Mouse (Mus musculus) olfactory bulb, adult 2 months (tissue): ENCODE data around the gene Rsph14. TPM values are rescaled to one million over a fixed set of nuclear protein-coding genes. Genes with fewer than 3 reads are reported as not detected.
A peak's percentile ranks its signal among the peaks of the same experiment; 100 is the strongest.

Source experiments
- H3K27ac ChIP-seq: fragments of 200-500 bp; 2 replicates; pipeline ENCODE4 v1.5.1; 2012; ENCODE audit warnings: low read depth, low read length; ENCODE audit not compliant: insufficient read depth
- H3K4me1 ChIP-seq: fragments of 200-500 bp; 2 replicates; pipeline ENCODE4 v1.6.1; 2012; ENCODE audit warnings: low read length; ENCODE audit not compliant: control insufficient read depth, insufficient read depth
- H3K4me3 ChIP-seq: fragments of 200-500 bp; 2 replicates; pipeline ENCODE4 v1.5.1; 2012; ENCODE audit warnings: mild to moderate bottlenecking, low read depth, low read length, moderate library complexity; ENCODE audit not compliant: insufficient read depth
- CTCF ChIP-seq: fragments of 200-500 bp; IDR thresholded peaks from 2 replicates; pipeline ENCODE4 v1.5.1; 2012; ENCODE audit warnings: low read depth, mild to moderate bottlenecking, low read length, moderate library complexity; ENCODE audit not compliant: insufficient read depth
- POLR2A ChIP-seq: fragments of 200-500 bp; IDR thresholded peaks from 2 replicates; pipeline ENCODE4 v1.6.1; 2012; ENCODE audit warnings: mild to moderate bottlenecking, low read depth, low read length, moderate library complexity; ENCODE audit not compliant: insufficient read depth
- WGBS: fragments of 180-500 bp; shearing (Covaris S2); methylation state at CpG from one replicate; pipeline ENCODE4 v1.1.7; 2018; 5-methylcytosine and 5-hydroxymethylcytosine counted together
- polyA plus RNA-seq: library from polyadenylated mRNA; stranded (reverse); fragments of >200 nt; gene quantifications from 2 replicates; pipeline ENCODE4 v1.2.4, GENCODE M21; 2012; ENCODE audit warnings: low replicate concordance; ENCODE audit not compliant: missing spikeins, insufficient read depth, insufficient read length

The Rsph14 gene
- polyA plus RNA-seq, 1 experiment: not detected

DNA sequence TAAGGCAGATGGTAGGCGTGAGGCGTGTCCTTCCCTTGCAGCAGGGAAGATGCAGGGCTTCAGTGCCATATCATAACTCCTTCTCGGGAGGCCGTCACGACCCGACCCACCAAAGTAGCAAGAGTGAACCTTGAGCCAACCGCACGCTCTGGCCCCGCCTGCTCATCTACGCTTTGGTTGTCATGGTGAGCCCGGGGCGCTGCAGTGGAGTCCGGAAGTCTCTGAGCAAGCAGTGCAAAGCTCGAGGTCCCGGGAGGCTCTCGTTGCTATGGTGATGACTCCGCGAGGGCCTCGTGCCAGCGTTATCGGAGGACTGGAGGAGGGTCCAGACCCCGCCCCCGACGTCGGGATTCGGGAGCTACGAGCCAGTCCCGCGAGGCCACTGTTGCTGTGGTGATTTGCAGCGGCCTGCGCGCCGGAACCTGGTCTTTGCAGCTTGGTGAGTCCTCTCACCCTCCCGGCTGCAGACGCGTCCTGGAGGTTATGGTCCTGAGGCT, 4.5 kb upstream of the Rsph14 start, which contains the start of gene Rab36:
TSS of gene Rab36 (plus strand) at position 176 of the 497 bp plus-strand sequence.
- H3K4me3 ChIP-seq: peak within 1 kb of the TSS; percentile 65
- peaks cover 10% of the 10 kb centered on the region for H3K4me1 ChIP-seq
- WGBS: under 1% methylated on average over 36 of the region's 36 CpGs
- no peak for TF ChIP-seq POLR2A
- TF ChIP-seq CTCF: no peak
- H3K27ac ChIP-seq: peak within 1 kb of the TSS; percentile 80

- no peak overlapping the region for H3K4me3 ChIP-seq
- TF ChIP-seq CTCF (no peak), POLR2A (no peak)
- H3K4me1 ChIP-seq: peaks cover 6% of the 10 kb centered on the region
- 76% methylated on average over 5 of the region's 5 CpGs for WGBS
- no peak overlapping the region for H3K27ac ChIP-seq
Observed at GRCm38 (mm10) chr10:75031345-75032114, 856 bp downstream of the Rsph14 start.

DNA sequence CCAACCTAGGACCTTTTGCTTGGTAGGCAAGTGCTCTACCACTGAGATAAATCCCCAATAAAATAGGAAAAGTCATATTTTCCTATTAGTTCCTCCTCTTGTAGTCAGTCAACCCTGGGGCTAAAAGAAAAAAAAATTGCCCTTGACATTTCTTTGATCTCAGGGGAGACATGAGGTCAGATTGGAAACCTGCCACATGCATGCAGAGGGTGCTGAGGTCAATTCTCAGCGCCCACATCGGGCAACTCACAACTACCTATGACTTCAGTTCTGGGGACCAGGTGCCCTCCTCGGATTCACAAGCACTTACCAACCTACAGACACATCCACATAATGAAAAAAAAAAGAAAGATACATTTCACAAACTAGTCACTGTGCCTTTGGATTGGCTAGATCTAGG, 2.2 kb downstream of the Rsph14 start:
- no peak overlapping the region for H3K27ac ChIP-seq
- H3K4me1 ChIP-seq: peaks cover 6% of the 10 kb centered on the region
- no peak overlapping the region for H3K4me3 ChIP-seq
- TF ChIP-seq CTCF (no peak), POLR2A (no peak)
- 87% methylated on average over 3 of the region's 3 CpGs for WGBS

- WGBS: 96% methylated on average over 3 of the region's 3 CpGs
- Histone ChIP-seq H3K27ac (no peak overlapping the region), H3K4me1 (peaks cover 6% of the 10 kb centered on the region), H3K4me3 (no peak overlapping the region)
- TF ChIP-seq POLR2A: no peak
- TF ChIP-seq CTCF: no peak
Observed at GRCm38 (mm10) chr10:75029677-75030076, 2.7 kb downstream of the Rsph14 start.

DNA sequence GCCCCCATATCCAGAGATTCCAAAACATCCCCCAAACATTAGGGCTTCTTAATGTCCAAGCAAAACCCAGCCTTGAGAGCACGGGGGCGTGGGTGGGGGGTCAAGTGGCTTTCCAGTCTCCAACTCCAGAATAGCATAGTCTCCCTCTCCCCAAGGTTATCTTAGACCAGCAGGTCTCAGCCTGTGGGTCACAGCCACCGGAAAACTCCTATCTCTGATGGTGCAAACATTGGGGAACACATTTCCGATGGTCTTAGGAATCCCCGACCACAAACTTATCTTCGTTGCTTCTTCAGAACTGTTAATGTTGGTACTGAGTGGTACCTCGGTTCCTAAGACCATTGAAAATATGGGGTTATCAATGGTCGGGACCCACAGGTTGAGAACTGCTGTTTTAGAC, 3.6 kb downstream of the Rsph14 start:
- Histone ChIP-seq H3K27ac (no peak overlapping the region), H3K4me1 (peaks cover 6% of the 10 kb centered on the region), H3K4me3 (no peak overlapping the region)
- no peak for TF ChIP-seq CTCF
- no peak for TF ChIP-seq POLR2A
- 92% methylated on average over 8 of the region's 8 CpGs for WGBS

- Histone ChIP-seq H3K4me1 (no peaks in the 10 kb centered on the region), H3K4me3 (no peak overlapping the region), H3K27ac (no peak overlapping the region)
- WGBS: 59% methylated on average over 8 of the region's 8 CpGs
- TF ChIP-seq CTCF (no peak), POLR2A (no peak)
Observed at GRCm38 (mm10) chr10:75026491-75026890, 5.9 kb downstream of the Rsph14 start.

DNA sequence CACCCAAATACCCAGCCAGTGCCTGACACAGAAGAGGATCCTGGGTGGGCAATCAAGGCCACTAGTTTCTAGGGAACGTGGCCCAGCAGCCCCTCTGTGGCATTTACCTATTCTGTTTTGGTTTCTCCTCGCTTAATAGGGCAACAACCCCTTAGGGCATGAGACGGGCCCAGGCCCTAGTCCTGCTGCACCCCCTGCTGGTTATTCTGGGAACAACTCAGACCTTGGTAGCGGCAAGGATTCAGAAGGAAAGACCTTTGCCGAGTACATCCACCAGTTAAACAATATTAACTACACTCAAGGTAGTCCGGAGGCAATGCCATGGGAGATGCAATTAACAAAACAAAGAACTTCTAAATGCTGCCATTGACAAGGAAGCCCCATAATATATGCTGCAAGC, 11.2 kb downstream of the Rsph14 start:
- no peak for TF ChIP-seq POLR2A
- TF ChIP-seq CTCF: peak; percentile 72
- Histone ChIP-seq H3K4me3 (no peak overlapping the region), H3K27ac (no peak overlapping the region), H3K4me1 (peaks cover 11% of the 10 kb centered on the region)
- WGBS: 8% methylated on average over 6 of the region's 6 CpGs

DNA sequence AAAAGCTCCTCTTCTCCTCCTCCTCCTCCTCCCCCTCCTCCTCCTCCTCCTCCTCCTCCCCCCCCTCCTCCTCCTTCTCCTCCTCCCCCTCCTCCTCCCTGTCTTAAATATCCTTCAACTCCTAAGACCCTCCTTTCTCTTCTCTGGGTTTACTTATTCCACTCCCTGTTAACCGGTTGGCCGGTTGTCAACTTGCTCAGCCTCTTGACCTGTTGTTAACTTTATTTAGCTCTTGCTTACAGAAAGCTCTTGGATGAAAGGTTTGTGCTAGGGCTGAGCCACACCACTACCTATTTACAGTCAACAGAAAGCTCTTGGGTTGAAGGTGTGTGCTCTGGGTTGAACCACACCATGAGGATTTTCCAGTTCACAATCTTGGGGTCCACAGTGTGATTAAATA, 12.1 kb downstream of the Rsph14 start:
- 94% methylated on average over 2 of the region's 2 CpGs for WGBS
- Histone ChIP-seq H3K4me3 (no peak overlapping the region), H3K4me1 (peaks cover 17% of the 10 kb centered on the region), H3K27ac (no peak overlapping the region)
- TF ChIP-seq POLR2A (no peak), CTCF (no peak)

- no peak for TF ChIP-seq POLR2A
- TF ChIP-seq CTCF: no peak
- Histone ChIP-seq H3K27ac (no peak overlapping the region), H3K4me3 (no peak overlapping the region), H3K4me1 (peaks cover 34% of the 10 kb centered on the region)
- 36% methylated on average over 4 of the region's 4 CpGs for WGBS
Observed at GRCm38 (mm10) chr10:75016481-75016880, 15.9 kb downstream of the Rsph14 start.
